Mouse (Mus musculus): ENCODE measurements around the gene Otof.

DNA sequence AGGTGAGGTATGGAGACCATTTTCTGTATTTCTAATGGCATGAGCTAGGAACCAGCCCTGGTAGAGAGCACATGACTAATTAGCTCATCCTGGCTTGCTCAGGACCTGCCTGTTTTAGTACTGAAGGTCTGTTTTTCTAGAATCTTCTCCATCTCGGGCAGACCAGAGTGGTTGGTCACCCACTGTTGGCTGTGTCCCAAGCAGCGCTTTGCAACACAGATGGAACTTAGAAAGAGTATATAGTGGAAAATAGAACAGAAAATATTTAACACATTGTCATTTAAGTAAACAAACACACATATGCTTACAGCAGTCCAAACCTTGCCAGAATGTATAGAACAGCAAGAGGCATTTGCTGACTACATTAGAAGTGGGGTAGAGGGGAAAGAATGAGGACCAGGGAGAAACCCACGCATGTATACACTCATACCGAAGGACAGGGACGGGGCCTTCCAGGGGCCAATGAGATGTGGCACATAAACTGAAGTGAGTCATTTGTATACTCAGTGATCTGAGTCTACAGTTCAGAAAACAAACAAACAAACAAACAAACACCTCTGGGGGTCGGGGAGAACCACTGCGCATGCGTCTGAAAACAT, 21.3 kb downstream of the Otof start:
- TF ChIP-seq CTCF (conservative IDR thresholded peaks at IDR 0.05 in 1 of 2, IDR thresholded peaks at IDR 0.05 in 1 of 2; ENCODE audit: low read depth in 2 of 2, low read length in 2 of 2), result no peak
- no peak for TF ChIP-seq EP300 (IDR thresholded peaks at IDR 0.05; ENCODE audit: low read length)
- TF ChIP-seq POLR2A (IDR thresholded peaks at IDR 0.05; ENCODE audit: low read depth, low read length), result no peak
- TF ChIP-seq TCF12 (IDR thresholded peaks at IDR 0.05; ENCODE audit: low read depth, low read length), result no peak
- TF ChIP-seq E2F4 (IDR thresholded peaks at IDR 0.05; ENCODE audit: insufficient replicate concordance, low read depth, low read length), result no peak
- no peak for TF ChIP-seq ZKSCAN1 (IDR thresholded peaks at IDR 0.05; ENCODE audit: borderline replicate concordance, low read depth, low read length)
